Mouse (Mus musculus) midbrain, embryonic 14.5 days (tissue): ENCODE results near the gene Shcbp1l. TPM values are rescaled to one million over a fixed set of nuclear protein-coding genes. Genes with fewer than 3 reads are reported as not detected.
A peak's percentile ranks its signal among the peaks of the same experiment; 100 is the strongest.
"Not testable (repeated sequence)": the region's sequence is repeated elsewhere in the genome, so short reads cannot be mapped to it uniquely, and the experiment has no call there.

ENCODE experiments used
- ATAC-seq: fragments of 200-750 bp; cut with Nextera tagmentation; 2 replicates; pipeline ENCODE4 v1.8.0; 2017; ENCODE audit warnings: moderate number of reproducible peaks, moderate library complexity; ENCODE audit not compliant: low FRiP score, low TSS enrichment
- DNase-seq: peaks from one replicate; pipeline ENCODE4 v3.0.0-alpha.2; 2015
- H3K27ac ChIP-seq: fragments of 300-500 bp; sonication (generic); replicated peaks from 2 replicates; pipeline ENCODE4 v1.5.1; 2014; ENCODE audit warnings: mild to moderate bottlenecking, low read depth, low read length, moderate library complexity
- H3K27me3 ChIP-seq: fragments of 300-500 bp; sonication (generic); 2 replicates; pipeline ENCODE4 v1.6.1; 2014; ENCODE audit warnings: low read length, control low read depth, mixed read lengths; ENCODE audit not compliant: control insufficient read depth, insufficient read depth
- H3K36me3 ChIP-seq: fragments of 300-500 bp; sonication (generic); 2 replicates; pipeline ENCODE4 v1.6.1; 2014; ENCODE audit warnings: low read length, control low read depth; ENCODE audit not compliant: control insufficient read depth, insufficient read depth
- H3K4me1 ChIP-seq: fragments of 300-500 bp; sonication (generic); 2 replicates; pipeline ENCODE4 v1.6.1; 2014; ENCODE audit warnings: mild to moderate bottlenecking, antibody characterized with exemption, low read length, control low read depth; ENCODE audit not compliant: control insufficient read depth, insufficient read depth
- H3K4me2 ChIP-seq: fragments of 300-500 bp; sonication (generic); 2 replicates; pipeline ENCODE4 v1.6.1; 2014; ENCODE audit warnings: mild to moderate bottlenecking, low read length, moderate library complexity
- H3K4me3 ChIP-seq: fragments of 300-500 bp; sonication (generic); replicated peaks from 2 replicates; pipeline ENCODE4 v1.5.1; 2014; ENCODE audit warnings: low read depth, low read length
- H3K9ac ChIP-seq: fragments of 300-500 bp; sonication (generic); replicated peaks from 2 replicates; pipeline ENCODE4 v1.6.1; 2014; ENCODE audit warnings: mild to moderate bottlenecking, low read length, moderate library complexity
- H3K9me3 ChIP-seq: fragments of 300-500 bp; sonication (generic); 2 replicates; pipeline ENCODE4 v1.6.1; 2016; ENCODE audit warnings: low read length, control low read depth, mixed read lengths; ENCODE audit not compliant: control insufficient read depth
- WGBS: fragments of 180-500 bp; shearing (Covaris S2); extraction: QIAGEN DNeasy Blood & Tissue Kit; methylation state at CpG from one replicate; pipeline ENCODE4 v1.1.7; 2014; 5-methylcytosine and 5-hydroxymethylcytosine counted together
- polyA plus RNA-seq: library from polyadenylated mRNA; unstranded; fragments of >200 nt; fragmentation: Nextera tagmentation; extraction: Ambion mirVana; gene quantifications from 2 replicates; pipeline ENCODE4 v1.2.1, GENCODE M21; 2014

Gene Shcbp1l
- polyA plus RNA-seq, 1 experiment from 2014 or later, result 0.26 TPM

DNA sequence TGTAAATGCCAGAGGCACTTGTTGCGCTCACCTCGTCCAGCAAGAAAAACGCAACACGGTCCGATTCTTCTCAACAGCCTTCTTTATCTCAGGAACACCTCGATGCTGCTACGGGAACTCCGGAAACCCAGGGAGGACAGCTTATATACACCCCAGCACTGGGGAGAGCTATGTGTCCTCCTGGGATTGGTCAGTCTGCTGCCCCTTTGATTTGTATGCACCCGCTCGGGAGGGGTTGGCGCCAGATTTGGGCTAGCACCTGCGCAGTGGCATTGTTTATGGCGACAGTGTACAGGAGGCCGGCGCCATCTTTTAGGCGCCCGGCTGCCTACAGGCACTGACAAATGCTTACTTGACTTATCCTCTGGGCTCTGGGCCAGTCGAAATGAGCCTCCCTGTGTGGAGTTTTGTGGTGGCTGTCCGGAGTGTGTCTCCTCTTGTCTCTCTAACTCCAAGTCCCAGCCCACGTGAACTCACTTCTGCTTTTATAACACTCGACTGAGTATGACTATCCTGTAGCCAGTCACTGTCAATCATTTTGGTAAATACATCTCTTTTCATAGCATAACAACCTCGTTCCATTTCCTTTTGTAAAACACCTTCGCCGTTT, 10.7 kb upstream of the Shcbp1l start:
- 92% methylated on average over 24 of the region's 24 CpGs for WGBS
- H3K4me1 ChIP-seq, H3K9ac ChIP-seq: not testable (repeated sequence)

GRCm38 (mm10) chr1:153414962-153415361, 10.0 kb upstream of the Shcbp1l start:
- no peaks in the 10 kb centered on the region for H3K27me3 ChIP-seq
- ATAC-seq (no peak), DNase-seq (no peak)
- no peak overlapping the region for H3K4me3 ChIP-seq
- no peaks in the 10 kb centered on the region for H3K36me3 ChIP-seq
- no peak overlapping the region for H3K9ac ChIP-seq
- WGBS, result 96% methylated on average over 4 of the region's 4 CpGs
- no peak overlapping the region for H3K27ac ChIP-seq
- H3K4me2 ChIP-seq, result no peak overlapping the region
- H3K4me1 ChIP-seq, result no peaks in the 10 kb centered on the region
- H3K9me3 ChIP-seq, result no peaks in the 10 kb centered on the region

More for the DNA sequence above, 10.7 kb upstream of the Shcbp1l start:
- not testable (repeated sequence) for H3K27ac ChIP-seq, ATAC-seq, DNase-seq, H3K4me3 ChIP-seq, H3K9me3 ChIP-seq, H3K36me3 ChIP-seq, H3K4me2 ChIP-seq, H3K27me3 ChIP-seq

DNA sequence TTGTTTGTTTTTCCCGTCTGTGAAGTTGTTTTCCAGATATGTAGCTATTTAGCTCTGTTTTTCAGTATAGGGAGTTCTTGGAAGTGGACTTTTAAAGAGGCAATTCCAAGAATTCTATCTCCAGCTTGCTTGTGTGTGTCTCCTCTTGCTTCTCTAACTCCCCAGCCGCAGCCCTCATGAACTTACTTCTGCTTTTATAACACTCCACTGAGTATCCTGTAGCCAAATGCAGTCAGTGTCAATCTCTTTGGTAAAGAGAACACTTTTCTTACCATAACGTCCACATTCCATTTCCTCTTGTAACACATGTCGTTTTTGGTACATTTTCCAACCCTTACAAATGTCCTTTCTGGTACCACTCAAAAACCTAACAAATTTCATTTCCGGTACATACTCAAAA, 9.2 kb upstream of the Shcbp1l start:
- H3K9me3 ChIP-seq, DNase-seq, H3K27me3 ChIP-seq, H3K9ac ChIP-seq, H3K4me2 ChIP-seq, H3K4me3 ChIP-seq, H3K4me1 ChIP-seq, H3K27ac ChIP-seq, ATAC-seq, H3K36me3 ChIP-seq: not testable (repeated sequence)
- 95% methylated on average over 2 of the region's 5 CpGs for WGBS

- not testable (repeated sequence) for H3K27me3 ChIP-seq, H3K9ac ChIP-seq, H3K4me1 ChIP-seq, DNase-seq, ATAC-seq, H3K9me3 ChIP-seq, H3K4me3 ChIP-seq, H3K36me3 ChIP-seq, H3K4me2 ChIP-seq, H3K27ac ChIP-seq
- 90% methylated on average over 3 of the region's 3 CpGs for WGBS
These were observed 8.6 kb upstream of the Shcbp1l start for GRCm38 (mm10) chr1:153416271-153416832.

DNA sequence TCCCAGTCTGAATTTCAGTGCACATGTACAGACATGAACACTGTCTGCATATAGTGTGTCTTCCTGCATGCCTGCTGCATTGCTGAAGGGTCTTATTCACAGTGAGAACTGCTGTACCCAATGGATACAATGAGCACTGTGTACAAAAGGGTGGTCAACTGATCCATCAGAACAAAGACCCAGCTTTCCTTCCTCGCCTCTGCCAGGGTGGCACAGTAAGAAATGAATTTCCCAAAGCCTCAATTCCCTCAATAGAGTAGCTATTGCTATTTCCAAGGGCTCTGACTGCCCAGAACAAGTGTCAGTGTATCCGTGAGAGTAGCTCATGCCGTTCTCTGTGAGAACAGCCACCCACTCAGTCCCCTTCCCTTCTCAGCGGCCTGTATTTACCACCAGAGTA, 7.2 kb upstream of the Shcbp1l start:
- H3K9ac ChIP-seq, H3K9me3 ChIP-seq, H3K36me3 ChIP-seq, ATAC-seq, H3K27me3 ChIP-seq, H3K4me1 ChIP-seq, H3K4me2 ChIP-seq, H3K27ac ChIP-seq, DNase-seq, H3K4me3 ChIP-seq: not testable (repeated sequence)
- WGBS, result 71% methylated on average over 4 of the region's 4 CpGs

DNA sequence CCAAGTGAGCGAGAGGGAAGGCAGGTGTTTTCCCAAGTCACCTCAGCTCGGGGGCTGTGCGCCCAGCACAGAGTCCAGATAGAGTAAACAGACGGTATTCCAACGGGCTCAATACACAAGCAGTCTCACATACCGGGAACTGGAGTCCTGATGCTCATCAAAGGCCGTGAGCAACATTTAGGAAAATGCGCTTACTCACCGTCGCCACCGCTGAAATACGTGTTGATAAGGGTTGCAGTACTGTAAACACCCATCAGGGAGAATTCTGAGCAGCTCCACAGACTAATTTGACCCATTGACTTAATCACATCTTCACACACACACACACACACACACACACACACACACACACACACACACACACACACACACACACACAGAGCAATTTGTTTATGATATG, 691 bp upstream of the Shcbp1l start:
- H3K4me1 ChIP-seq, result 0 out of 2 replicates have a peak, but pooled peaks cover 3% of the 10 kb centered on the region
- WGBS, result 44% methylated on average over 12 of the region's 12 CpGs
- H3K4me2 ChIP-seq, result peak overlapping the region; percentile 90
- H3K9ac ChIP-seq, result no peak overlapping the region
- H3K27me3 ChIP-seq, result peaks cover 2% of the 10 kb centered on the region; the same call in 1 of the 2 replicates
- no peaks in the 10 kb centered on the region for H3K9me3 ChIP-seq
- ATAC-seq (no peak), DNase-seq (peak; percentile 64)
- peak overlapping the region; percentile 55 for H3K4me3 ChIP-seq
- H3K36me3 ChIP-seq, result no peaks in the 10 kb centered on the region
- no peak overlapping the region for H3K27ac ChIP-seq

- no peaks in the 10 kb centered on the region for H3K9me3 ChIP-seq
- H3K27ac ChIP-seq, result no peak overlapping the region
- H3K36me3 ChIP-seq, result no peaks in the 10 kb centered on the region
- WGBS, result 73% methylated on average over 7 of the region's 7 CpGs
- no peak overlapping the region for H3K4me2 ChIP-seq
- H3K9ac ChIP-seq, result no peak overlapping the region
- no peak for ATAC-seq
- no peaks in the 10 kb centered on the region for H3K4me1 ChIP-seq
- no peaks in the 10 kb centered on the region for H3K27me3 ChIP-seq
- DNase-seq, result no peak
- no peak overlapping the region for H3K4me3 ChIP-seq
These were observed 6.2 kb downstream of the Shcbp1l start for GRCm38 (mm10) chr1:153431158-153431557.

- no peak overlapping the region for H3K4me3 ChIP-seq
- 88% methylated on average over 10 of the region's 10 CpGs for WGBS
- no peaks in the 10 kb centered on the region for H3K36me3 ChIP-seq
- no peak overlapping the region for H3K27ac ChIP-seq
- DNase-seq (no peak), ATAC-seq (no peak)
- no peak overlapping the region for H3K9ac ChIP-seq
- no peaks in the 10 kb centered on the region for H3K9me3 ChIP-seq
- no peaks in the 10 kb centered on the region for H3K27me3 ChIP-seq
- H3K4me2 ChIP-seq, result no peak overlapping the region
- H3K4me1 ChIP-seq, result no peaks in the 10 kb centered on the region
These were observed 6.7 kb downstream of the Shcbp1l start for GRCm38 (mm10) chr1:153431701-153432100.

- H3K9me3 ChIP-seq, result no peaks in the 10 kb centered on the region
- H3K4me3 ChIP-seq, result no peak overlapping the region
- 84% methylated on average over 2 of the region's 2 CpGs for WGBS
- H3K9ac ChIP-seq, result no peak overlapping the region
- no peak overlapping the region for H3K4me2 ChIP-seq
- H3K4me1 ChIP-seq, result no peaks in the 10 kb centered on the region
- no peaks in the 10 kb centered on the region for H3K27me3 ChIP-seq
- ATAC-seq (no peak), DNase-seq (no peak)
- H3K36me3 ChIP-seq, result no peaks in the 10 kb centered on the region
- H3K27ac ChIP-seq, result no peak overlapping the region
These were observed 7.4 kb downstream of the Shcbp1l start for GRCm38 (mm10) chr1:153432329-153432728.
